Mouse (Mus musculus) lung, embryonic 15.5 days (tissue): ENCODE measurements around the gene Maff. TPM values are rescaled to one million over a fixed set of nuclear protein-coding genes. Genes with fewer than 3 reads are reported as not detected.

Experiments
- ATAC-seq: fragments of 200-750 bp; cut with Nextera tagmentation; 2 replicates; pipeline ENCODE4 v1.8.0; 2017; ENCODE audit warnings: moderate number of reproducible peaks, borderline replicate concordance; ENCODE audit not compliant: low FRiP score, low TSS enrichment; ENCODE audit errors: extremely low read depth
- H3K27ac ChIP-seq: fragments of 300-500 bp; sonication (generic); 2 replicates; pipeline ENCODE4 v1.5.1; 2015; ENCODE audit warnings: moderate library complexity, mild to moderate bottlenecking, inconsistent platforms
- H3K27me3 ChIP-seq: fragments of 300-500 bp; sonication (generic); 2 replicates; pipeline ENCODE4 v1.6.1; 2015; ENCODE audit warnings: inconsistent platforms
- H3K36me3 ChIP-seq: fragments of 300-500 bp; sonication (generic); 2 replicates; pipeline ENCODE4 v1.6.1; 2015; ENCODE audit warnings: inconsistent platforms
- H3K4me1 ChIP-seq: fragments of 300-500 bp; sonication (generic); 2 replicates; pipeline ENCODE4 v1.6.1; 2015; ENCODE audit warnings: inconsistent platforms
- H3K4me2 ChIP-seq: fragments of 300-500 bp; sonication (generic); 2 replicates; pipeline ENCODE4 v1.6.1; 2015; ENCODE audit warnings: inconsistent platforms, mild to moderate bottlenecking, moderate library complexity
- H3K4me3 ChIP-seq: fragments of 300-500 bp; sonication (generic); 2 replicates; pipeline ENCODE4 v1.5.1; 2015; ENCODE audit warnings: mild to moderate bottlenecking, inconsistent platforms
- H3K9ac ChIP-seq: fragments of 300-500 bp; sonication (generic); 2 replicates; pipeline ENCODE4 v1.6.1; 2015; ENCODE audit warnings: inconsistent platforms
- H3K9me3 ChIP-seq: fragments of 300-500 bp; sonication (generic); 2 replicates; pipeline ENCODE4 v1.6.1; 2016; ENCODE audit warnings: inconsistent platforms
- WGBS: fragments of 180-500 bp; shearing (Covaris S2); methylation state at CpG from one replicate; pipeline ENCODE4 v1.1.7; 2015; 5-methylcytosine and 5-hydroxymethylcytosine counted together
- microRNA counts: library from miRNA; unstranded; fragments of <30 nt; microRNA quantifications from one replicate; lab custom pipeline; 2016
- microRNA-seq: library from miRNA; unstranded; fragments of <30 nt; microRNA quantifications from one replicate; pipeline ENCODE4, GENCODE M21; 2016
- polyA plus RNA-seq: library from polyadenylated mRNA; unstranded; fragments of >200 nt; fragmentation: Nextera tagmentation; extraction: Ambion mirVana; gene quantifications from 2 replicates; pipeline ENCODE4 v1.2.1, GENCODE M21; 2015

Maff gene
- polyA plus RNA-seq, 1 experiment from 2014 or later, result 4.8 TPM

DNA sequence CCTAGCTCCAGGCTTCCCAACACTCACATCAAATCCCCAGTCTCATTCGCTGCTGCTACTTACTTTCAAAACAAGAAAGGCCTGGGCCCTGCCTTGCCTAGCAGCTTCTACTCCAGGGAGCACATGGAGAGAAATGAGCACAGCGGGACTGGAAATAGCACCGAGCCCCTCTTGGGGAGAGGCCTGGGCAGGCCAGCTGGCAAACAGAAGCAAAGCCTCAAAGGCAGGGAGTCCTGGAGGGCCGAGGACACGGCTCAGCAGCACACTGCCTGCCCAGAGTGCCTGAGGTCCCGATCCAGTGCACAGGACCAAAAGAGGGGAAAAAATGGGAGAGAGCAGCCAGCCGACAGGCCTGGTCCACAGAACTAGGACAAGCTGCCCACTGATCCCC, 54.5 kb downstream of the Maff start:
- H3K4me3 ChIP-seq, result peak overlapping the region; percentile 86; the same call in 1 of the 2 replicates
- no peak for ATAC-seq
- H3K9ac ChIP-seq, result peak overlapping the region; percentile 4; the same call in 1 of the 2 replicates
- H3K4me2 ChIP-seq, result peak overlapping the region; percentile 84
- H3K36me3 ChIP-seq, result no peaks in the 10 kb centered on the region
- 0 out of 2 replicates have a peak overlapping the region, but pooled peaks have one; percentile 5 for H3K27ac ChIP-seq
- 39% methylated on average over 7 of the region's 7 CpGs for WGBS
- no peaks in the 10 kb centered on the region for H3K27me3 ChIP-seq
- H3K4me1 ChIP-seq, result peaks cover 61% of the 10 kb centered on the region
- no peaks in the 10 kb centered on the region for H3K9me3 ChIP-seq

DNA sequence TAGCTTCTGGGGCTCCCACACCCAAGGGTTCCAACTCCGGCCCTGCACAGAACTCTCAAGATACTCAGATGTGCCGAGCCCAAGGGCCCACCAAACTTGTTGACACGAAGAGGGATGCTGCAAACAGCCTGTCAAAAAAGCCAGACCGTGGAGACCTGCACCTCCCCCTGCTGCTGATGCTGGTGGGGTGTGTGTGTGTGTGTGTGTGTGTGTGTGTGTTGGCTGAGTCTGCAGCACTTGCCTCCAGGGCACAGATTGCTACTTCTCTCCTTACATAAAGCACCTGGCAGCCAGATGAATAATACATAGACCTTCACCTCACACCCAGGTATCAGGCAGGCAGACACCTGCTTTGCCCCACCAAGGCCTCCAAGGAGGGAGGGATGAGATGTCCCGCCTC, 55.8 kb downstream of the Maff start:
- WGBS, result 11% methylated on average over 5 of the region's 5 CpGs
- no peaks in the 10 kb centered on the region for H3K27me3 ChIP-seq
- H3K9me3 ChIP-seq, result no peaks in the 10 kb centered on the region
- H3K27ac ChIP-seq, result 0 out of 2 replicates have a peak overlapping the region, but pooled peaks have one; percentile 8
- peak overlapping the region; percentile 84 for H3K4me2 ChIP-seq
- peaks cover 50% of the 10 kb centered on the region for H3K4me1 ChIP-seq
- peak overlapping the region; percentile 78 for H3K9ac ChIP-seq
- H3K4me3 ChIP-seq, result peak overlapping the region; percentile 86
- no peaks in the 10 kb centered on the region for H3K36me3 ChIP-seq
- ATAC-seq, result no peak

DNA sequence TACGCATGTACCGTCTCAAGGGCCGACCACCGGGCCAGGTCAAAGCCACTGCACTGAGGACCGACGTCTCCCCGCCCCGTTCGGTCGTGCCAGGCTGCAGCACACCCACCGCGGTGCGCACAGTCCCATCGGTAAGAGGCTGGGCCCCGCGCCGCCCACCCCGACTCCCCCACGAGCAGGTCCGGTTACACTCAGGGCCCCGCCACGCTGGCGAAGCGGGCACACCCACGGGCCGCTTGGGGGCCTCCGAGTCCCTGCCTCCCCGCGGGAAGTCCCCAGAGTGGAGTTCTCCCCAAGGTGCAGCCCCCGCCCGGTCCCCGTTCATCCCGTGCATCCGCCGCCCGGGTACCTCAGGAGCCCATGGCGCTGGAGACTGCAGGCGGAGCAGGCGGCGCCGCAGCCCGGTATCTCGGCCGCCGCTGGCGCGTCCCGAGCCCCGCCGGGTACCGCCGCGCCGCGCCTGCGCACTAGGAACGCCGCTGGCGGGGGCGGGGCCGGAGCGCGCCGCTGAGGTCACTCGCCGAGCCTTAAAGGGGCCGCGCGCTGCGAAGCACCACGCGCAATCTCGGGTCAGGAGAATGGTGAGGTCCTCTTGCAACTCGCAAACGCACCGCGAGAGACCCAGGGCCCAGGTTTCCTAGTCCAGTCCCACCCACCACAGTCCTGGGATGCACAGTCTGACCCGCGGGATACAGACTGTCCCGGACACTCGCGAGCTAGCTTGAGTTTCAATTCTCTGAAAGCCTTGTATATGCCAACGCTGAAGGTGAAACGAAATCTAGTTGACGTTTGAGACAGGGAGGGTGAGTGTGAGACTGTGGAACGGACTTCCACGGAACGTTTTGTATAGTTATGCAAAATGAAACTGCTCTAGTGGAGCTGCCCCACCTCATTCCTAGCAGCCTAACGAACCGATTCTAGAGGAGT, 56.7 kb downstream of the Maff start, which contains the start of gene Tmem184b:
Gene Tmem184b, minus strand, starts transcription at position 734 of the 927 bp plus-strand sequence.
- Histone ChIP-seq H3K36me3 (no peaks in the 10 kb centered on the region), H3K27ac (peak within 1 kb of the TSS; percentile 69), H3K4me1 (peaks cover 50% of the 10 kb centered on the region), H3K9ac (peak within 1 kb of the TSS; percentile 78), H3K4me2 (peak within 1 kb of the TSS; percentile 84), H3K4me3 (peak within 1 kb of the TSS; percentile 86), H3K9me3 (no peaks in the 10 kb centered on the region), H3K27me3 (no peaks in the 10 kb centered on the region)
- peak; percentile 86 for ATAC-seq
- WGBS, result under 1% methylated on average over 90 of the region's 90 CpGs

DNA sequence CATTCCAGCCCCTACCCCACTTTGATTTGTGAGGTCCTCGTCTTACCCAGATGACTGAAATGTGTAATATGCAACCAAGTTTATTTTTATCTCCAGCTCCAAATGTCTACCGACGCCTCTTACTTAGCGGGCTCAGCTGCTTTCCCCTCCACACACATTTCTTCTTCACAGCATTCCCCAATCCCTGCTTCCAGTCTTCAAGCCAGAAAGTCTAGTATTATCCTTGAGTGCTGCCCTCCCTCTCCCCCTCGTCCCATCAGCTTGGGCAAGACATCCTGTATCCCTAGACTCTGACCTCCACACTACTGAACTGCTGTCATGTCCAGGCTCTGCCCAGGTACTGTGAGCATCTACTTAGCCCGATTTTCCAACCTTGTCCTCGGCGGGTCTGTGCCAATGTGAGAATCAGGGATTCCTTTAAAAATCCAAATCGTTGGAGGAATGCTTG, 57.4 kb downstream of the Maff start:
- Histone ChIP-seq H3K4me2 (peak overlapping the region; percentile 84), H3K27me3 (no peaks in the 10 kb centered on the region), H3K9ac (peak overlapping the region; percentile 78), H3K9me3 (no peaks in the 10 kb centered on the region), H3K36me3 (no peaks in the 10 kb centered on the region), H3K27ac (peak overlapping the region; percentile 69), H3K4me3 (peak overlapping the region; percentile 86), H3K4me1 (peaks cover 47% of the 10 kb centered on the region)
- 15% methylated on average over 9 of the region's 9 CpGs for WGBS
- no peak for ATAC-seq

DNA sequence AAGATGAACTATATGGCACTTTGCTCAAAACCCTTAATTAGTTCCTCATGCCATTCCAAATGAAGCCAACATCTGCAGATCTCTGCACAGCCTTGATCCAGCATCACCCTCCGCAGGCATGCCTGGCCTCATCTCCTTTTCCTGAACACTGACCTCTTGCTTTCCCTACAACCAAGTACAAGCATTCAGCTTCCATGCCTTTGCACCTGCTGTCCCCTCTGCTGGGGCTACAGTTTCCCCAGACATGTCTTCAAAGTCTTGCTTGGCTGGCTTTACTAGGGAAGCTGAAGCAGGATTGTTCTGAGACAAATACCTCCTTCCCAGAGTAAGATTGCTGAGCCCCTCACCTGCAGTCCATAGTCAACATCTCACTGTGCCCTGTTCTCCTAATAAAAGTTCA, 57.9 kb downstream of the Maff start:
- WGBS, result 69% methylated on average over 1 of the region's 1 CpGs
- Histone ChIP-seq H3K4me1 (peaks cover 42% of the 10 kb centered on the region), H3K27ac (no peak overlapping the region), H3K9me3 (no peaks in the 10 kb centered on the region), H3K27me3 (no peaks in the 10 kb centered on the region), H3K36me3 (no peaks in the 10 kb centered on the region), H3K4me3 (no peak overlapping the region), H3K4me2 (peak overlapping the region; percentile 84; the same call in 1 of the 2 replicates), H3K9ac (no peak overlapping the region)
- no peak for ATAC-seq

DNA sequence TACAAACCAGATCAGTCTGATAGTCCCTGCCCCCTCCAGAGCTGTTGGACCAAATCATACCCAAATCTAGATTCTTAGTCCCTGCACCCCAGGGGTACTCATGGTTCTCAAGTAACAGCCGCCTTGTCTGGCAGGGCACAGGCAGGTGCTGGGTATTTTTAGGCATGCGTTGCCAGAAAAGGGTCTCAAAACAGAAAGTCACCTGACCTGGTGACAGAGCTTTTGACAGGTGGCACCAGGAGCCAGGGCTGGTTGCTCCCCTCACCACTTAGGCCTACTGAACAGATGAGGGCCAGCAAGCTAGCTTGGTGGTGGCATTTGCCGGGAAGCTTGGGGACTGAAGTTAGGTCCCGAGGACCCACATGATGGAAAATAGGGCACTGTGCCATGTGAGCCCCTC, 60.1 kb downstream of the Maff start:
- no peak overlapping the region for H3K9ac ChIP-seq
- H3K4me1 ChIP-seq, result peaks cover 19% of the 10 kb centered on the region
- no peak overlapping the region for H3K4me2 ChIP-seq
- H3K36me3 ChIP-seq, result no peaks in the 10 kb centered on the region
- no peak for ATAC-seq
- 79% methylated on average over 4 of the region's 4 CpGs for WGBS
- no peak overlapping the region for H3K4me3 ChIP-seq
- no peaks in the 10 kb centered on the region for H3K9me3 ChIP-seq
- no peak overlapping the region for H3K27ac ChIP-seq
- no peaks in the 10 kb centered on the region for H3K27me3 ChIP-seq

MicroRNA genes within 50 kb of the gene (microRNA counts, 519-probe panel; counts per million panel counts)
- microRNA mmu-miR-1943 (lab: Ali Mortazavi, UCI), result 2,510 counts per million, percentile 52 among the panel's probes with 10 or more counts

Small RNA genes lying within 50 kb of the gene (microRNA-seq; reads per million reads assigned to microRNA genes)
- 2.8 reads per million, percentile 10 among the genes with 10 or more reads in this experiment for gene Mir1943

Other genes starting within 250 kb of the Maff start
- 7.5 and 8.8 TPM in 2 replicates for gene Micall1, start 237.7 kb upstream of the Maff start, polyA plus RNA-seq
- 240 and 281 TPM in 2 replicates for gene Polr2f, start 205.6 kb upstream of the Maff start, polyA plus RNA-seq
- 9.9 and 10.8 TPM in 2 replicates for gene 1700088E04Rik, start 205.4 kb upstream of the Maff start, polyA plus RNA-seq
- 0.65 and 0.92 TPM in 2 replicates for gene Sox10, start 181.4 kb upstream of the Maff start, polyA plus RNA-seq
- 35.1 and 42.8 TPM in 2 replicates for gene Pick1, start 117.4 kb upstream of the Maff start, polyA plus RNA-seq
- gene Gm49486, start 117.2 kb upstream of the Maff start, polyA plus RNA-seq, result 0.31 and 0.46 TPM in 2 replicates
- gene Slc16a8, start 91.9 kb upstream of the Maff start, polyA plus RNA-seq, result 0.21 and 0.24 TPM in 2 replicates
- gene Baiap2l2, start 61.1 kb upstream of the Maff start, polyA plus RNA-seq, result 3.1 and 4.4 TPM in 2 replicates
- 19.1 and 20.2 TPM in 2 replicates for gene Pla2g6, start 18.2 kb upstream of the Maff start, polyA plus RNA-seq
- 76.4 and 76.5 TPM in 2 replicates for gene Tmem184b, start 56.9 kb downstream of the Maff start, polyA plus RNA-seq
- gene Csnk1e, start 108.9 kb downstream of the Maff start, polyA plus RNA-seq, result 97.2 and 99.0 TPM in 2 replicates
- gene Kcnj4, start 158.6 kb downstream of the Maff start, polyA plus RNA-seq, result 0.09 TPM in 1 of 2 replicates, not detected in the other
- 89.6 and 91.0 TPM in 2 replicates for gene Kdelr3, start 169.8 kb downstream of the Maff start, polyA plus RNA-seq
- gene Ddx17, start 200.1 kb downstream of the Maff start, polyA plus RNA-seq, result 48.3 and 53.9 TPM in 2 replicates